Mouse (Mus musculus): ENCODE results near the gene Fam45a.
"Not testable (repeated sequence)": the region's sequence is repeated elsewhere in the genome, so short reads cannot be mapped to it uniquely, and the experiment has no call there.

The Fam45a gene

GRCm38 (mm10) chr19:60860868-60861700 lies 49.7 kb downstream of the Fam45a start, which contains the start of gene Sfxn4:
TSS of gene Sfxn4 (minus strand) at chr19:60861479.
- DNase-seq, result peak; percentile 87

GRCm38 (mm10) chr19:60866169-60866568 lies 54.8 kb downstream of the Fam45a start:
- DNase-seq, result not testable (repeated sequence)

DNA sequence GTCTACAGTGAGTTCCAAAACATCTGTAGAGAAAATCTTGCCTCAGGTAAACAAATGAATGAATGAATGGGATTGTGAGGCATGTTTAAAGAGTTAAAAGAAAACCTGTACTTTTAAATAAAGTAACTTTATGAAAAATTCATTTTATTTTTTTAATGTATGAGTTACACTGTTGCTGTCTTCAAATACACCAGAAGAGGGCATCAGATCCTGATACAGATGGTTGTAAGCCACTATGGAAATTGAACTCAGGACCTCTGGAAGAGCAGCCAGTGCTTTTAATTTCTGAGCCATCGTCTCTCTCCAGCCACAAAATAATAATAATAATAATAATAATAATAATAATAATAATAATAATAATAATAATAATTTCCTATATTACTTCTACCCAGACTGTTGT lies 59.1 kb downstream of the Fam45a start:
- DNase-seq, result no peak

- no peak for DNase-seq
These were observed 60.0 kb downstream of the Fam45a start for GRCm38 (mm10) chr19:60871366-60871765.

DNA sequence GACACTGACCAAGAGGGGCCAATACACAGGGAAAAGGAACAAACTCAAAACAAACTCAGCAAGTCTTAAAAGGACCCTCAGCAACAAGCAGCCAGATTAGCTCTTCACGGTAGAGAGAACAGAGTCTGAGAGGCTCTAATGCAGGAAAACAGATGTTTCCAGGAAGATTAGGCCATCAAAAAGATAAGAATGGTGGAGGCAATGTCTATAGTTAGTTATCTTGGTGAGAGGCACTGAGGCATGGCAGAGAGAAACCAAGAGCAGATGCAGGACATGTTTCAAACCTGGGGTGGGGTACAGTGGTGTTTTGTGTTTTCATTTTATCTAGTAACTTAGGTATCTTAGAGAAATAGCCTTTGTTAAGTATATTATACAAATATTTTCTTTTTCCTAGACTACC lies 60.9 kb downstream of the Fam45a start:
- DNase-seq, result no peak

DNA sequence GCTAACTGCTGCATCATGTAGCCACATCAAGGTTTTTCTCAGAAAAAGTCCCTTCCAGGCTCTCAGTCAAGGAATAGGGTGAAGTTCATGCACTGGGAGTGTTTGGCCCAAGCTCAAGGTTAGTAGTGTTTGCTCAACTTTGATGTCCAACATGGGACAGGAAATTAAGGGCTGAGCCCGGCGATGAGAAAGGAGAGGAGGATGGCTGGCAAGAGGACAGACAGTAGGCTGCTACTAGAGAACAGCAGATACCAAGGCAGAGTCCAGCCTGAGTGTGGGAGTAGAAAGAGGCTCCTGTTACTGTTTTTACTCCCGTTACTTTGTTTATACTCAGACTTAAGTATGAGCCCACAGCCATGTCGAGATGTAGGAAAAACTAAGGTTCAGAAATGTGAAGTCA lies 62.1 kb downstream of the Fam45a start:
- DNase-seq, result no peak

DNA sequence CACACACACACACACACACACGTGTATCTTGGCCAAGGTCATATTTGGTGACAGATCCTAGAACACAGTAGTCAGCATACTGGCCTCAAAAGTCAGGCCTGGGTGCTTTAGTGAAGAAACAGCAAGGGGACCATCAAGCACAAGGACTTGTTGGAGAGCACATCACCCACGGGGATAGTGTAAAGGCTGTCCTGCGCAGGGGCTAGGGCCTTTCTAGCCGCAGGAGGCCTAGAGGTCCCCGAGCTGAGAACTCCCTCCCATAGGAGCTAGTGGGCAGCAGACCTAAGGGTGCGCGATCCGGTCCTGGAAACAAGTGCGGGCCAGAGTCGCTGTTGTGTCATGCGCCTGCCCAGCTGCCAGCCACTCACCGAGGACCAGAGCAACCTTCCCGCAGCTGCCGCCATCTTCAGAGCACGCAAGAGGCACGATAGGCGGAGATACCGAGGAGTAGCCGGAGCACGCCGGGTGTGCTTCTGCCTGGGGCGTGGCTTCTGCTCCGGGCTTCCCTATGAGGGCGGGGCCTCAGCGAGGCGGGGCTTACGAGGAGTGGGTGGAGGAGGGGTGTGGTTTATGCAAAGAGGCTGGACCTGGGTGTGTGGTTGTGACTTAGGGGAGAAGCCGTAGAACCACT lies 62.8 kb downstream of the Fam45a start, which contains the start of gene Prdx3:
Gene Prdx3, minus strand, starts transcription at position 493 of the 631 bp plus-strand sequence.
- DNase-seq, result peak; percentile 96

- peak; percentile 32 for DNase-seq
These were observed 71.7 kb downstream of the Fam45a start for GRCm38 (mm10) chr19:60883129-60883528.

All from cerebellum, adult 8-10 months (tissue).